Mouse (Mus musculus): Measurements from ENCODE around the gene Satb1. TPM values are rescaled to one million over a fixed set of nuclear protein-coding genes. Genes with fewer than 3 reads are reported as not detected.
A peak's percentile ranks its signal among the peaks of the same experiment; 100 is the strongest.

The Satb1 gene
- total RNA-seq (2017), result 64.2 to 128 TPM (median 84.7 TPM) in 3 replicates

DNA sequence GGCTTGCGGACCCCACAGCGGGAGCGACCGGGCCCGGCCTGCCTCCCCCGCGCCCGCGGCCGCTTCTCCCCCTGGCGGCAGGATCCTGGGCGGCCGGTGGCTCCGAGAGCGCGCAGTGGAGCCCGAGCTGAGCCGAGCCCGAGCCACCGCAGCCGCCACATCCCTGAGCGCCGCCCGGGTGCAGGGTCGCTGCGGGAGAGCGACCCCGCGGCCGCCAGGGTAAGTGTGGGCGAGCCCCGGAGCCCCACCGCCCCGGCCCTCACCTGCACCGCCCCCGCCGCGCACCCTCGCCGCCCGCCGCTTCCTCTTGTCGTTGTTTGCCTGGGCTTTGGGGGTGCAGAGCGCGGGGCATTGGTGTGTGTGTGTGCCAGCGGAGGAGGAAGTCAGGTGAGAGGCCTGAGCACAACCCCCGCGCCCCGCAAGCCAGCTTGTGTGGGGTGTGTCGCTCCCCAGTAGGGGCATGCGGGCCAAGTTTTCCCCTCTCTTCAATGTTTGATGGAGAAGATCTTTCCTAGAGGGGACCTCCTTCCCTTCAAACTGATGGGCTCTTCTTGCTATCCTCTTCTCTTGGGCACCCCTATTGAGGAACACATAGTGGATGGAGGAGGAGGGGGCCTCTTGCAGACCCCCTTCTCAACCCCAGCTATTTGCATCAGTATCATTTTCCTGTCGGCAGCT lies at the start of gene Satb1:
Gene Satb1, minus strand, starts transcription at position 391 of the 678 bp plus-strand sequence.
- peak; percentile 47; the same call in 1 of the 2 replicates for ATAC-seq (replicated peaks; ENCODE audit: insufficient number of reproducible peaks, low FRiP score, low TSS enrichment, poor library complexity, severe bottlenecking)

GRCm38 (mm10) chr17:51882566-51882965 lies 49.5 kb upstream of the Satb1 start:
- ATAC-seq (replicated peaks; ENCODE audit: insufficient number of reproducible peaks, low FRiP score, low TSS enrichment, poor library complexity, severe bottlenecking), result no peak

GRCm38 (mm10) chr17:51880895-51881622 lies 48.0 kb upstream of the Satb1 start:
- no peak for ATAC-seq (replicated peaks; ENCODE audit: insufficient number of reproducible peaks, low FRiP score, low TSS enrichment, poor library complexity, severe bottlenecking)

DNA sequence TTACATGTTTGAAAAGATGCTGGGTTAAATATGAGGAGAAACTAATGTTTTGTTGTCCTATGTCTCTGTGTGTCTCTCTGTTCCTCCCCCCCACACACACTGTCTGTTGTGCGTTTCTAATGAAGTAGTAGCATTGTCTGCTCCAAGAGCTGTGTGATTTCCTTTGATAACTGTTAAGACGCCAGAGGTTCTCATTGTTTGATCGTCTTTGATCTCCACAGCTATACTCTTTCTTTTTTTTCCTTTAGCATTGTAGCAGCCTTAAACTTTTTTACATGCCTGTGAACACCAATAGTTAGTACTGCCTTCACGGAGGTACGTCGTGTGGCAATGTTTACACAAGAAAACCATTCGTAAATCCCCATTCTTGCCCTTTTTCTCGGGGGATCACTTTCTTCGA lies 47.1 kb upstream of the Satb1 start:
- ATAC-seq (replicated peaks; ENCODE audit: insufficient number of reproducible peaks, low FRiP score, low TSS enrichment, poor library complexity, severe bottlenecking), result no peak

GRCm38 (mm10) chr17:51879736-51880135 lies 46.6 kb upstream of the Satb1 start:
- no peak for ATAC-seq (replicated peaks; ENCODE audit: insufficient number of reproducible peaks, low FRiP score, low TSS enrichment, poor library complexity, severe bottlenecking)

DNA sequence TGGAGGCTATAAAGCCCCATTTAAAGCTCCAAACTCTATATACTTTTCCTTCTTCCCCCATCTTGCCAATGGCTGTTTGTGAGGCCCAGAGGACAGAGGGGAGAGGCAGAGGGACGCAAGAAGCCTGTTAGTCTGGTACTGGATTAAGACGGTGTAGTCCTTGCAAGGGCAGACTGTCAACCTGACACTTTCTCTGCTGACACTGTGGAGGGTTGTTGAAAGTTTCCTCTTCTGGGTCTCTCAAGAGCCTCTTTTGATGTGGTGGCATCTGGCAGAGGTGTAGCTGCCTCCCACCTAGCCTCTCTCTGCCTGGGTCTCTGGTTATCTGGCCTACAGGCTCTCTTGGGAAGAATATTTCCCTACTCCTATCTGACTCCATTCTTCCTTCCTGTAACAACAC lies 46.1 kb upstream of the Satb1 start:
- ATAC-seq (replicated peaks; ENCODE audit: insufficient number of reproducible peaks, low FRiP score, low TSS enrichment, poor library complexity, severe bottlenecking), result no peak

DNA sequence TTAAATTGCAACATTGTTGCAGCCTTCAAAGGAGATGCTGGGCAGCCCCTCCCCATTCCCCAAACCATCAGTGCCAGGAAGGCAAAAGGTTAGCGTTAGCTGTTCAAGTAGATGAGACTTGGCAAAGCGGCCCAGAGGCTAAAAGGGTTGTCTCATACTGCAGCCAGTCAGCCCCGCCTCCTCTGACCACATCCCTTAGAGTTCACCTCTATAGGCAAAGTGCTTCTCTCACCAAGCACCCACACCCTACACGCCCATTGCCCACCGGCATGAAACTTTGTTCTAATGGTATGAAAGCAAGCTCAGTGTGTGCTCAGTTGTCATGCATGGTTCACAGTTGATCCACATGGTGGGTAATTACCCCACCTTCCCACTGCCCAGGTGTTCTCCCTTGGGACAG lies 43.4 kb upstream of the Satb1 start:
- ATAC-seq (replicated peaks; ENCODE audit: insufficient number of reproducible peaks, low FRiP score, low TSS enrichment, poor library complexity, severe bottlenecking), result peak; percentile 70

DNA sequence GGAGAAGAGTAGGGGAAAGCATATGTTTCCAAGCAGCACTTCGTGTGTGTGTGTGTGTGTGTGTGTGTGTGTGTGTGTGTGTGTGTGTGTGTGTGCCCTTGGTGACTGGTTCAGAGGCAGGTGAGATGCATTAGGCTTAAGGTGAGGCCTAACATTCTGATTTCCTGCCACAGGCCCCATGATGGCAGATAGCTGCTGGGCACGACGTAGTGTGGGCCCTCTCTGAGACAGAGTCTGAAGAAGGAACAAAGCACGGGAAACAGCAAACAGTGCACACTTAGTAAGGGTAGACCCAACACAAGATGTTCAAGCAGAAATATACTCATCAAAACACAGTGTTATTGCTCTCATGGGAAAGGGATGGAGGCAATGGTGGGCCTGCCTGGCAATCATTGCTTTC lies 24.5 kb upstream of the Satb1 start:
- no peak for ATAC-seq (replicated peaks; ENCODE audit: insufficient number of reproducible peaks, low FRiP score, low TSS enrichment, poor library complexity, severe bottlenecking)

DNA sequence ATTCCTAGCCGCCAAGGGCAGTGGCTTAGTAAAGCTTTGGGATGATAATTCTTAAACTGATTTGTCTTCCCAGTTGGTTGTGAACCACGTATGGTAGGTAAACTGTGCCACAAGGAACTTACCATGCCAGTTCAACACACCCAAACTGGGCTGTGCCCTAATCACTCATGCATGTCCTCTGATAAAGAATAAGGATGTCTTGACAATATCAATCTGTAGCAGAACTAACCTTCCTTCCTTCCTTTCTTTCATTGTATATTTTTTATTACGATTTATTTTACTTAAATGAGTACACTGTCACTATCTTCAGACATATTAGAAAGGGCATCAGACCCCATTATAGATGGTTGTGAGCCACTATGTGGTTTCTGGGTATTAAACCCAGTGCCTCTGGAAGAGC lies 23.2 kb upstream of the Satb1 start:
- ATAC-seq (replicated peaks; ENCODE audit: insufficient number of reproducible peaks, low FRiP score, low TSS enrichment, poor library complexity, severe bottlenecking), result no peak

DNA sequence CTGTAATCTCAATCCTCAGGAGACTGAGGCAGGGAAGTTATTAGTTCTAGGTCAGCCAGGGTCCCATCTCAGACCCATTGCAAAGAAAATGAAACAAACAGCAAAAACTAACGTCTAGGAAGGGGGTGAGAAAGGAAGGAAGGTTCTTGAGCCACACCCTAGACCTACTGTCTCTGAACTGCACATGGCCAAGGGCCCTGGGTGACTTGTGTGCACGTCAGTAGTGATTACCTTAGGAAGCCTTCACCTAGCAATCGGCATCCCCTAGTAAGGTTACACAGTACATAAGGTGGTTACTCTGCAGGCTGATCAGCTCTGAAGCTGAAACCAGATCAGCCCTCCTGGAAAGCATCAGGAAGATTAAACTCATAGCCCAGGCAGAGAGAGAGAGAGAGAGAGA lies 22.2 kb upstream of the Satb1 start:
- ATAC-seq (replicated peaks; ENCODE audit: insufficient number of reproducible peaks, low FRiP score, low TSS enrichment, poor library complexity, severe bottlenecking), result no peak

- ATAC-seq (replicated peaks; ENCODE audit: insufficient number of reproducible peaks, low FRiP score, low TSS enrichment, poor library complexity, severe bottlenecking), result no peak
These were observed 20.9 kb upstream of the Satb1 start for GRCm38 (mm10) chr17:51853952-51854351.

DNA sequence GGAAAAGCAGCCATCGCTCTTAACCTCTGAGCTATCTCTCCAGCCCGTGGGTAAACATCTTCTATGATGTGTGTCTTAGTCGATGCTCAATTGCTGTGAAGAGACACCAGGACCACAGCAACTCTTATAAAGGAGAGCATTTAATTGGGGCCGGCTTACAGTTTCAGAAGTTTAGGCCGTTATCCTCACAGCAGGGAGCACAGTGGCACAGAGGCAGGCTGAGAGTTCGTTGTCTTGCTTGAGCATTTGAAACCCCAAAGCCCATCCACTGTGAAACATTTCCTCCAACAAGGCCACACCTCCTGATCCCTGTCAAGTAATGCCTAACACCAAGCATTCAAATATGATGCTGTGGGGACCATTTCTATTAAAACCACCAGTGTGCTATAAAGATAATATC lies 7.5 kb upstream of the Satb1 start:
- no peak for ATAC-seq (replicated peaks; ENCODE audit: insufficient number of reproducible peaks, low FRiP score, low TSS enrichment, poor library complexity, severe bottlenecking)

DNA sequence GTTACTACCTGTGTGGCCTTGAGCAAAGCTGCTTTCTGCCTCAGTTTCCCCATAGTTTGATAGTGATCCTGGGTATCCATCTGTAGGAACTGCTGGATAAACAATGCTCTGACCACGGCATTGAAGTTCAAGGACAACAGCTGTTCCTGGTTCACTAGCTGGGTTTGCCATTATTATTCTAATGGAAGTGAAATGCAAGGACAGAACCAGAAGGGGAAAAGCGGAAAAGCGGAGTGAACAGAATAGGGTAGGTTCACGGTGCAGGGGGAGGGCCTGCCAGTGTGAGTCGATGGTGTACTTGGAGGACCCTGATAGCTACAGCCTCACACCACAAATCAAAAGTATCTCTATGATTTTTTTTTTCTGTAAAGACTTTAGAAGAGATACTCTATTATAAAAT lies 6.4 kb upstream of the Satb1 start:
- ATAC-seq (replicated peaks; ENCODE audit: insufficient number of reproducible peaks, low FRiP score, low TSS enrichment, poor library complexity, severe bottlenecking), result no peak

- no peak for ATAC-seq (replicated peaks; ENCODE audit: insufficient number of reproducible peaks, low FRiP score, low TSS enrichment, poor library complexity, severe bottlenecking)
These were observed 3.8 kb upstream of the Satb1 start for GRCm38 (mm10) chr17:51836901-51837300.

GRCm38 (mm10) chr17:51836243-51836642 lies 3.2 kb upstream of the Satb1 start:
- ATAC-seq (replicated peaks; ENCODE audit: insufficient number of reproducible peaks, low FRiP score, low TSS enrichment, poor library complexity, severe bottlenecking), result no peak

GRCm38 (mm10) chr17:51833578-51834361 lies 680 bp upstream of the Satb1 start:
- ATAC-seq (replicated peaks; ENCODE audit: insufficient number of reproducible peaks, low FRiP score, low TSS enrichment, poor library complexity, severe bottlenecking), result no peak

GRCm38 (mm10) chr17:51832421-51832875 lies 642 bp downstream of the Satb1 start:
- ATAC-seq (replicated peaks; ENCODE audit: insufficient number of reproducible peaks, low FRiP score, low TSS enrichment, poor library complexity, severe bottlenecking), result no peak

DNA sequence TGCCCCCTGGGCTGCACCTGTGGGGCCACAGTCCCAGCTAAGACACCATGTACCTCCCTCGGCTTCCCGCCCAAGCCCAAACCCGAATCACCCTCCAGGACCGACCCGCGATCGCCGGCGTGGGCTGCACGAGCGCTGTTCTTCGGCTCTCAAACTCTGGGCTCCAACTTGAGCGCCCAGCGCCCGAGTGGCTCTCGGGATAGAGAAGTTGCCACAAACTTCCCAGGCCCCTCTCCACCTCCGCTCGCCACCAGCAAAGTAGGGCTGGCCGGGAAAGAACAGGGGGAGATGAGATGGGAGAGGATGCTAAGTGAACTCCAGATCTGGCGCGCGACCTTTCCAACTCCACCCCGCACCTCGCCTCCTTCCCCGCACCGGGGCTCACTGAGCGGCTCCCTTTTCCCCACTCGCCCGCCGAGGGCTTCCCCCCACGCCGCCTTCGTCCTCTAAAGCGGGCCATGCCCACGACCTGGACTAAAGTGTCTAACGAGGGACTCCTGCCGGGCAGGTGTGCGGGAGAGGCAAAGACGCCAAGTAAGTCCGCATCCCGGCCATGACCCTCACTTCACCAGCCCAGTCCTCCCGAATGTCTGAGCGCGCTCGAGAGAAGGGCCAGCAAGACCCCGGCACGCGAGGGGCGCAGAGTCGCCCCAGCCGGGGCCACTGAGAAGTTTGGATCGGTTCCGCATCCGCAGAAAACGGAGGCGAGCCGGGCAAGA lies 1.2 kb downstream of the Satb1 start:
- ATAC-seq (replicated peaks; ENCODE audit: insufficient number of reproducible peaks, low FRiP score, low TSS enrichment, poor library complexity, severe bottlenecking), result no peak

DNA sequence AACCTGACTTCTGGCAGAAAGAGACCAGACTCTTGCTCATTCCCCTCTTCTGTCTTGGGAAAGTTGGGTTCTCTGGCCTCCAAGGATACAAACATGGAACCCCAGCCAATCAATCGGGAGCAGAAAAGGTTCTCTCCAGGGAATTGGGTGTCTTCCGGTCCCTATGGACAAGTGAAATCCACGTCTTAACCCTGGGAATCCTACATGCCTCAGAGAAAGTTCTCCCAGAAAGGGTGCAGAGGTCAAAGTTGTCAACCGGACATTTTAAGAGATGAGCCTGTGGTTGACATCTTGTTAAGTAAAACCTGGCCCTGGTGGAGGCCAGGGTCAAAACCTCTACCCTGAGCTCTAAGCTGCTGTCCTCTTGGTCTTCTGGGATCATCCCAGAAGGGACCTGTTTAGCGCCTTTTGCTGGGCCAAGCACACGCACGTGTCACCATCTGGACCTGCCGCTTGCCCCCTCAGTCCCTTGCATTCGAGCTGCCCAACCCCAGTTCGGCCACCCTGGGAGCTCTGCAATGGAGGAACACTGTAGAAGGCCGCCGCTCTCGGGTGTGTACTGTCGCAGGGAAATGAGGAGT lies 1.9 kb downstream of the Satb1 start:
- ATAC-seq (replicated peaks; ENCODE audit: insufficient number of reproducible peaks, low FRiP score, low TSS enrichment, poor library complexity, severe bottlenecking), result peak; percentile 22; the same call in 1 of the 2 replicates
